Mouse (Mus musculus): ENCODE results near the gene Olfr749.
"Not testable (repeated sequence)": the region's sequence is repeated elsewhere in the genome, so short reads cannot be mapped to it uniquely, and the experiment has no call there.

Olfr749 gene

GRCm38 (mm10) chr14:50744994-50745393, at the start of gene Olfr749:
Olfr749 (minus strand) TSS chr14:50745094.
- no peak for DNase-seq (ENCODE audit: low read depth, low spot score)

- DNase-seq (ENCODE audit: low read depth, low spot score), result peak; percentile 53
Measured at GRCm38 (mm10) chr14:50788157-50788556, 43.3 kb upstream of the Olfr749 start.

GRCm38 (mm10) chr14:50785251-50785637, 40.4 kb upstream of the Olfr749 start, which contains the start of gene Ttc5:
Ttc5 (minus strand) TSS chr14:50785519.
- peak; percentile 89 for DNase-seq (ENCODE audit: low read depth, low spot score)

GRCm38 (mm10) chr14:50784391-50785250, 39.7 kb upstream of the Olfr749 start:
- no peak for DNase-seq (ENCODE audit: low read depth, low spot score)

- no peak for DNase-seq (ENCODE audit: low read depth, low spot score)
Measured at GRCm38 (mm10) chr14:50782166-50782565, 37.3 kb upstream of the Olfr749 start.

- DNase-seq (ENCODE audit: low read depth, low spot score), result peak; percentile 52
Measured at GRCm38 (mm10) chr14:50771342-50771741, 26.4 kb upstream of the Olfr749 start.

GRCm38 (mm10) chr14:50765736-50766135, 20.8 kb upstream of the Olfr749 start:
- DNase-seq (ENCODE audit: low read depth, low spot score), result no peak

- no peak for DNase-seq (ENCODE audit: low read depth, low spot score)
Measured at GRCm38 (mm10) chr14:50758416-50759085, 13.7 kb upstream of the Olfr749 start.

- no peak for DNase-seq (ENCODE audit: low read depth, low spot score)
Measured at GRCm38 (mm10) chr14:50741584-50741983, 3.3 kb downstream of the Olfr749 start.

GRCm38 (mm10) chr14:50740334-50740733, 4.6 kb downstream of the Olfr749 start:
- DNase-seq (ENCODE audit: low read depth, low spot score), result no peak

GRCm38 (mm10) chr14:50722371-50722770, 22.5 kb downstream of the Olfr749 start:
- DNase-seq (ENCODE audit: low read depth, low spot score), result not testable (repeated sequence)

GRCm38 (mm10) chr14:50719875-50720274, 25.0 kb downstream of the Olfr749 start:
- peak; percentile 3 for DNase-seq (ENCODE audit: low read depth, low spot score)

- no peak for DNase-seq (ENCODE audit: low read depth, low spot score)
Measured at GRCm38 (mm10) chr14:50707073-50707472, 37.8 kb downstream of the Olfr749 start, which contains the start of gene Olfr748. Olfr748 (plus strand) TSS chr14:50707373.

- DNase-seq (ENCODE audit: low read depth, low spot score), result no peak
Measured at GRCm38 (mm10) chr14:50693106-50693505, 51.8 kb downstream of the Olfr749 start, which contains the start of gene Olfr747. Olfr747 (minus strand) TSS chr14:50693206.

All from 3T3-L1 (cell line).